Mouse (Mus musculus) midbrain, embryonic 12.5 days (tissue): Measurements from ENCODE around the gene Utp6. TPM values are rescaled to one million over a fixed set of nuclear protein-coding genes. Genes with fewer than 3 reads are reported as not detected.
A peak's percentile ranks its signal among the peaks of the same experiment; 100 is the strongest.
"Not testable (repeated sequence)": the region's sequence is repeated elsewhere in the genome, so short reads cannot be mapped to it uniquely, and the experiment has no call there.

Source experiments
- ATAC-seq: fragments of 200-750 bp; cut with Nextera tagmentation; 2 replicates; pipeline ENCODE4 v1.8.0; 2017; ENCODE audit warnings: low read depth, moderate TSS enrichment, moderate library complexity; ENCODE audit not compliant: low FRiP score
- H3K27ac ChIP-seq: fragments of 300-500 bp; sonication (generic); replicated peaks from 2 replicates; pipeline ENCODE4 v1.5.1; 2016; ENCODE audit warnings: mild to moderate bottlenecking
- H3K27me3 ChIP-seq: fragments of 300-500 bp; sonication (generic); 2 replicates; pipeline ENCODE4 v1.6.1; 2016; ENCODE audit warnings: mild to moderate bottlenecking
- H3K36me3 ChIP-seq: fragments of 300-500 bp; sonication (generic); 2 replicates; pipeline ENCODE4 v1.6.1; 2016
- H3K4me1 ChIP-seq: fragments of 300-500 bp; sonication (generic); 2 replicates; pipeline ENCODE4 v1.6.1; 2016
- H3K4me2 ChIP-seq: fragments of 300-500 bp; sonication (generic); replicated peaks from 2 replicates; pipeline ENCODE4 v1.6.1; 2016; ENCODE audit warnings: mild to moderate bottlenecking, moderate library complexity
- H3K4me3 ChIP-seq: fragments of 300-500 bp; sonication (generic); 2 replicates; pipeline ENCODE4 v1.5.1; 2016; ENCODE audit warnings: mild to moderate bottlenecking
- H3K9ac ChIP-seq: fragments of 300-500 bp; sonication (generic); replicated peaks from 2 replicates; pipeline ENCODE4 v1.6.1; 2016; ENCODE audit warnings: mild to moderate bottlenecking, moderate library complexity
- H3K9me3 ChIP-seq: fragments of 300-500 bp; sonication (generic); 2 replicates; pipeline ENCODE4 v1.6.1; 2016; ENCODE audit warnings: mild to moderate bottlenecking
- WGBS: fragments of 180-500 bp; shearing (Covaris S2); methylation state at CpG from one replicate; pipeline ENCODE4 v1.1.7; 2016; 5-methylcytosine and 5-hydroxymethylcytosine counted together
- polyA plus RNA-seq: library from polyadenylated mRNA; unstranded; fragments of >200 nt; fragmentation: Nextera tagmentation; extraction: Ambion mirVana; gene quantifications from 2 replicates; pipeline ENCODE4 v1.2.1, GENCODE M21; 2016

Utp6 gene
- polyA plus RNA-seq, 1 experiment from 2014 or later = 60.2 TPM

GRCm38 (mm10) chr11:79977061-79977460 lies 14.9 kb upstream of the Utp6 start:
- H3K27me3 ChIP-seq = peaks cover 28% of the 10 kb centered on the region
- H3K9ac ChIP-seq, H3K27ac ChIP-seq, ATAC-seq, H3K4me2 ChIP-seq, H3K36me3 ChIP-seq, H3K4me3 ChIP-seq, H3K9me3 ChIP-seq: not testable (repeated sequence)
- WGBS = 95% methylated on average over 14 of the region's 14 CpGs
- H3K4me1 ChIP-seq = peaks cover 13% of the 10 kb centered on the region; the same call in 1 of the 2 replicates

- Histone ChIP-seq H3K27me3 (peaks cover 28% of the 10 kb centered on the region), H3K4me1 (peaks cover 13% of the 10 kb centered on the region; the same call in 1 of the 2 replicates)
- H3K9ac ChIP-seq, ATAC-seq, H3K27ac ChIP-seq, H3K4me3 ChIP-seq, H3K4me2 ChIP-seq, H3K36me3 ChIP-seq, H3K9me3 ChIP-seq: not testable (repeated sequence)
- 83% methylated on average over 6 of the region's 6 CpGs for WGBS
Measured at GRCm38 (mm10) chr11:79976645-79977044, 14.5 kb upstream of the Utp6 start.

- H3K9me3 ChIP-seq = no peaks in the 10 kb centered on the region
- no peak overlapping the region for H3K4me3 ChIP-seq
- no peak overlapping the region for H3K9ac ChIP-seq
- no peak for ATAC-seq
- 94% methylated on average over 1 of the region's 1 CpGs for WGBS
- H3K36me3 ChIP-seq = no peaks in the 10 kb centered on the region
- peaks cover 28% of the 10 kb centered on the region for H3K27me3 ChIP-seq
- peaks cover 13% of the 10 kb centered on the region; the same call in 1 of the 2 replicates for H3K4me1 ChIP-seq
- H3K4me2 ChIP-seq = no peak overlapping the region
- no peak overlapping the region for H3K27ac ChIP-seq
Measured at GRCm38 (mm10) chr11:79976222-79976621, 14.0 kb upstream of the Utp6 start.

GRCm38 (mm10) chr11:79975377-79975776 lies 13.2 kb upstream of the Utp6 start:
- Histone ChIP-seq H3K9me3 (no peaks in the 10 kb centered on the region), H3K27ac (no peak overlapping the region), H3K9ac (no peak overlapping the region), H3K4me1 (peaks cover 13% of the 10 kb centered on the region; the same call in 1 of the 2 replicates), H3K27me3 (peaks cover 28% of the 10 kb centered on the region), H3K4me2 (no peak overlapping the region), H3K4me3 (no peak overlapping the region), H3K36me3 (no peaks in the 10 kb centered on the region)
- no peak for ATAC-seq
- 58% methylated on average over 2 of the region's 2 CpGs for WGBS

- Histone ChIP-seq H3K4me1 (peaks cover 13% of the 10 kb centered on the region; the same call in 1 of the 2 replicates), H3K27me3 (peaks cover 28% of the 10 kb centered on the region), H3K27ac (no peak overlapping the region), H3K4me3 (peak overlapping the region; percentile 49), H3K9me3 (no peaks in the 10 kb centered on the region), H3K36me3 (no peaks in the 10 kb centered on the region), H3K4me2 (peak overlapping the region; percentile 81), H3K9ac (peak overlapping the region; percentile 57)
- under 1% methylated on average over 41 of the region's 41 CpGs for WGBS
- no peak for ATAC-seq
Measured at GRCm38 (mm10) chr11:79973626-79974476, 11.7 kb upstream of the Utp6 start.

GRCm38 (mm10) chr11:79973133-79973532 lies 10.9 kb upstream of the Utp6 start:
- Histone ChIP-seq H3K9me3 (no peaks in the 10 kb centered on the region), H3K4me2 (peak overlapping the region; percentile 81), H3K36me3 (no peaks in the 10 kb centered on the region), H3K9ac (no peak overlapping the region), H3K4me1 (peaks cover 13% of the 10 kb centered on the region; the same call in 1 of the 2 replicates), H3K27ac (no peak overlapping the region), H3K27me3 (peaks cover 28% of the 10 kb centered on the region), H3K4me3 (peak overlapping the region; percentile 49)
- ATAC-seq = no peak
- 18% methylated on average over 8 of the region's 8 CpGs for WGBS

- H3K4me2 ChIP-seq = no peak overlapping the region
- no peaks in the 10 kb centered on the region for H3K36me3 ChIP-seq
- H3K4me1 ChIP-seq = no peaks in the 10 kb centered on the region; the same call in 1 of the 2 replicates
- no peak overlapping the region for H3K9ac ChIP-seq
- H3K27ac ChIP-seq = no peak overlapping the region
- WGBS = 82% methylated on average over 10 of the region's 10 CpGs
- H3K27me3 ChIP-seq = peaks cover 4% of the 10 kb centered on the region
- ATAC-seq = no peak
- no peaks in the 10 kb centered on the region for H3K9me3 ChIP-seq
- no peak overlapping the region for H3K4me3 ChIP-seq
Measured at GRCm38 (mm10) chr11:79967752-79968151, 5.6 kb upstream of the Utp6 start.

- 81% methylated on average over 8 of the region's 8 CpGs for WGBS
- Histone ChIP-seq H3K4me2 (no peak overlapping the region), H3K9ac (no peak overlapping the region), H3K9me3 (no peaks in the 10 kb centered on the region), H3K4me1 (peaks cover 8% of the 10 kb centered on the region), H3K36me3 (no peaks in the 10 kb centered on the region), H3K4me3 (no peak overlapping the region), H3K27me3 (peaks cover 3% of the 10 kb centered on the region; the same call in 1 of the 2 replicates), H3K27ac (no peak overlapping the region)
- ATAC-seq = no peak
Measured at GRCm38 (mm10) chr11:79965896-79966295, 3.7 kb upstream of the Utp6 start.

GRCm38 (mm10) chr11:79963212-79963974 lies 1.2 kb upstream of the Utp6 start:
- no peaks in the 10 kb centered on the region for H3K9me3 ChIP-seq
- H3K4me2 ChIP-seq = no peak overlapping the region
- WGBS = 78% methylated on average over 8 of the region's 8 CpGs
- peaks cover 3% of the 10 kb centered on the region; the same call in 1 of the 2 replicates for H3K27me3 ChIP-seq
- no peak for ATAC-seq
- peaks cover 9% of the 10 kb centered on the region for H3K4me1 ChIP-seq
- peaks cover 15% of the 10 kb centered on the region for H3K36me3 ChIP-seq
- H3K27ac ChIP-seq = no peak overlapping the region
- H3K9ac ChIP-seq = no peak overlapping the region
- H3K4me3 ChIP-seq = 0 out of 2 replicates have a peak overlapping the region, but pooled peaks have one; percentile 72

GRCm38 (mm10) chr11:79962877-79963183 lies 640 bp upstream of the Utp6 start:
- ATAC-seq = no peak
- Histone ChIP-seq H3K9me3 (no peaks in the 10 kb centered on the region), H3K27me3 (peaks cover 3% of the 10 kb centered on the region; the same call in 1 of the 2 replicates), H3K4me3 (peak overlapping the region; percentile 72), H3K9ac (peak overlapping the region; percentile 44; the same call in 1 of the 2 replicates), H3K4me2 (peak overlapping the region; percentile 60), H3K36me3 (peaks cover 20% of the 10 kb centered on the region), H3K27ac (no peak overlapping the region), H3K4me1 (peaks cover 9% of the 10 kb centered on the region)
- WGBS = 7% methylated on average over 9 of the region's 9 CpGs

- peak overlapping the region; percentile 79 for H3K4me2 ChIP-seq
- peak overlapping the region; percentile 72 for H3K4me3 ChIP-seq
- WGBS = 7% methylated on average over 27 of the region's 27 CpGs
- ATAC-seq = 0 out of 2 replicates have a peak, but pooled peaks have one; percentile 16
- H3K36me3 ChIP-seq = peaks cover 33% of the 10 kb centered on the region
- no peaks in the 10 kb centered on the region for H3K9me3 ChIP-seq
- peaks cover 3% of the 10 kb centered on the region; the same call in 1 of the 2 replicates for H3K27me3 ChIP-seq
- H3K27ac ChIP-seq = peak overlapping the region; percentile 58
- H3K4me1 ChIP-seq = peaks cover 9% of the 10 kb centered on the region
- peak overlapping the region; percentile 62 for H3K9ac ChIP-seq
Measured at GRCm38 (mm10) chr11:79961346-79962124, 655 bp downstream of the Utp6 start.
